Mouse (Mus musculus): ENCODE measurements at regions not wholly inside any gene's neighbourhood (a gene's known extent, or its start where the extent isn't known, plus 50 kb on each side); places are given as distances from the start of the nearest gene placed in this dataset.

- no peak for DNase-seq (ENCODE audit: low spot score in 2 of 2)
Measured at GRCm38 (mm10) chr10:9295269-9295668, 379.7 kb downstream of the Samd5 start.

- DNase-seq (ENCODE audit: low spot score in 2 of 2): no peak
Measured at GRCm38 (mm10) chr10:9294620-9295019, 380.4 kb downstream of the Samd5 start.

- DNase-seq (ENCODE audit: low spot score in 2 of 2): no peak
Measured at GRCm38 (mm10) chr10:9291456-9292146, 383.4 kb downstream of the Samd5 start.

- DNase-seq (ENCODE audit: low spot score in 2 of 2): no peak
Measured at GRCm38 (mm10) chr10:9272940-9273339, 387.1 kb upstream of the Sash1 start.

GRCm38 (mm10) chr10:9272243-9272642, 386.4 kb upstream of the Sash1 start:
- no peak for DNase-seq (ENCODE audit: low spot score in 2 of 2)

GRCm38 (mm10) chr10:9265528-9265927, 379.7 kb upstream of the Sash1 start:
- no peak for DNase-seq (ENCODE audit: low spot score in 2 of 2)

GRCm38 (mm10) chr10:9264309-9265000, 378.6 kb upstream of the Sash1 start:
- DNase-seq (ENCODE audit: low spot score in 2 of 2): no peak

GRCm38 (mm10) chr10:9258705-9259104, 372.8 kb upstream of the Sash1 start:
- DNase-seq (ENCODE audit: low spot score in 2 of 2): no peak

GRCm38 (mm10) chr10:9252941-9253217, 367.0 kb upstream of the Sash1 start:
- DNase-seq (ENCODE audit: low spot score in 2 of 2): no peak

GRCm38 (mm10) chr10:9252120-9252940, 366.5 kb upstream of the Sash1 start:
- no peak for DNase-seq (ENCODE audit: low spot score in 2 of 2)

GRCm38 (mm10) chr10:9243281-9243618, 357.4 kb upstream of the Sash1 start:
- DNase-seq (ENCODE audit: low spot score in 2 of 2): no peak

GRCm38 (mm10) chr10:9242596-9243280, 356.9 kb upstream of the Sash1 start:
- no peak for DNase-seq (ENCODE audit: low spot score in 2 of 2)

GRCm38 (mm10) chr10:9239956-9240355, 354.1 kb upstream of the Sash1 start:
- no peak for DNase-seq (ENCODE audit: low spot score in 2 of 2)

- no peak for DNase-seq (ENCODE audit: low spot score in 2 of 2)
Measured at GRCm38 (mm10) chr10:9231751-9232150, 345.9 kb upstream of the Sash1 start.

GRCm38 (mm10) chr10:9229116-9229515, 343.2 kb upstream of the Sash1 start:
- no peak for DNase-seq (ENCODE audit: low spot score in 2 of 2)

- DNase-seq (ENCODE audit: low spot score in 2 of 2): no peak
Measured at GRCm38 (mm10) chr10:9227361-9227760, 341.5 kb upstream of the Sash1 start.

GRCm38 (mm10) chr10:9210646-9211045, 324.8 kb upstream of the Sash1 start:
- no peak for DNase-seq (ENCODE audit: low spot score in 2 of 2)

GRCm38 (mm10) chr10:9204096-9204495, 318.2 kb upstream of the Sash1 start:
- DNase-seq (ENCODE audit: low spot score in 2 of 2): no peak

- DNase-seq (ENCODE audit: low spot score in 2 of 2): no peak
Measured at GRCm38 (mm10) chr10:9203323-9203722, 317.5 kb upstream of the Sash1 start.

GRCm38 (mm10) chr10:9202922-9203321, 317.1 kb upstream of the Sash1 start:
- no peak for DNase-seq (ENCODE audit: low spot score in 2 of 2)

- no peak for DNase-seq (ENCODE audit: low spot score in 2 of 2)
Measured at GRCm38 (mm10) chr10:9174997-9175396, 289.1 kb upstream of the Sash1 start.

- no peak for DNase-seq (ENCODE audit: low spot score in 2 of 2)
Measured at GRCm38 (mm10) chr10:9173509-9173908, 287.6 kb upstream of the Sash1 start.

All from spleen, postnatal 14 days (tissue).